Mouse (Mus musculus): ENCODE results near the gene Unc13b.

DNA sequence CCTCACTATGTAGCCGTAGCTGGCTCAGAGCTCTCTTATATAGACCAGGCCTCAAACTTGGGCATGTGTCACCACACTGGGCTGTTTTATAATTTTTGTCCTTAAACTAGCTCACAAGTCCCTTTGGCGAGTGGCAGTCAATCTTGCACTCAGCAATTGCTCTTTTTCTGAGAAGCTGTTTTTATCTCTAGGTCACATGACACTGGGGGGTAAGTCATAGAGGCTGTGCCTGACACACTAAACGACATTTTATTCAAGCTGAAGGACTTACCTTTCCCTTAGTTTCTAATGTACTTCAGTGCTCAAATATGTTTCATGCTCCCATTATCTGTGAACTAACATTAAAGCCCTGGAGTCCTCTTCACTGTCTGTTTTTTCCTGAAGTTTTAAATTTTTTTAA lies 104.5 kb downstream of the Unc13b start:
- no peak for TF ChIP-seq POLR2A (IDR thresholded peaks at IDR 0.05; ENCODE audit: low read depth, low read length)
- no peak for TF ChIP-seq CTCF (conservative IDR thresholded peaks at IDR 0.05; ENCODE audit: insufficient read depth, insufficient read length, low read depth, low read length)
